Mouse (Mus musculus) heart, postnatal 0 days (tissue): ENCODE data around the gene Pou3f3.

ENCODE experiments used
- CTCF ChIP-seq: IDR thresholded peaks from 2 replicates; pipeline ENCODE4 v1.5.1; 2016; ENCODE audit warnings: antibody characterized with exemption, control low read depth, low read depth
- EP300 ChIP-seq: IDR thresholded peaks from 2 replicates; pipeline ENCODE4 v1.6.1; 2016; ENCODE audit warnings: antibody characterized with exemption, low read depth

DNA sequence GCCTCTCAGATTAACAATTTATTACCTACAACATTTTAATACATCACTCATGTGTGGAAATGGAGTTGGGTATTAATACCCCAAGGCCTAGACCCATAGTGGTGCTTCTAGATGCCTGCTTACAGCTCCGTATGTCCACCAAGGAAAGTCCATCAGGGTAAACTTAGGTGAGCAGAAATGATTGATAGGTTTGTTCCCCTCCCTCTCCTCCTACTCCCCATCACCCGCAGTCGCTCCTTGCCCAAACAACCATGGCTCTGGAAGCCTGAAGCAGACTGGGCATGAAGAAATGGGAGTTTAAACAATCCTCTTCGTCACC lies 46.6 kb downstream of the Pou3f3 start:
- TF ChIP-seq CTCF (no peak), EP300 (no peak)
